Mouse (Mus musculus) kidney, embryonic 14.5 days (tissue): ENCODE data around the gene Cyfip2. TPM values are rescaled to one million over a fixed set of nuclear protein-coding genes. Genes with fewer than 3 reads are reported as not detected.

Source experiments
- ATAC-seq: fragments of 200-750 bp; cut with Nextera tagmentation; 2 replicates; pipeline ENCODE4 v1.8.0; 2017; ENCODE audit warnings: moderate number of reproducible peaks, mild to moderate bottlenecking, moderate TSS enrichment, moderate library complexity; ENCODE audit not compliant: low FRiP score, low TSS enrichment
- H3K27ac ChIP-seq: fragments of 300-500 bp; sonication (generic); 2 replicates; pipeline ENCODE4 v1.5.1; 2014; ENCODE audit warnings: low read depth, mild to moderate bottlenecking, low read length, moderate library complexity, mixed read lengths
- H3K27me3 ChIP-seq: fragments of 300-500 bp; sonication (generic); 2 replicates; pipeline ENCODE4 v1.6.1; 2014; ENCODE audit warnings: mild to moderate bottlenecking, low read length; ENCODE audit not compliant: control insufficient read depth, insufficient read depth
- H3K36me3 ChIP-seq: fragments of 300-500 bp; sonication (generic); 2 replicates; pipeline ENCODE4 v1.6.1; 2014; ENCODE audit warnings: low read length, mixed read lengths; ENCODE audit not compliant: control insufficient read depth, insufficient read depth
- H3K4me1 ChIP-seq: fragments of 300-500 bp; sonication (generic); 2 replicates; pipeline ENCODE4 v1.6.1; 2014; ENCODE audit warnings: low read length, mixed read lengths; ENCODE audit not compliant: control insufficient read depth, insufficient read depth
- H3K4me2 ChIP-seq: fragments of 300-500 bp; sonication (generic); replicated peaks from 2 replicates; pipeline ENCODE4 v1.6.1; 2014; ENCODE audit warnings: low read depth, mild to moderate bottlenecking, low read length
- H3K4me3 ChIP-seq: fragments of 300-500 bp; sonication (generic); 2 replicates; pipeline ENCODE4 v1.5.1; 2014; ENCODE audit warnings: mild to moderate bottlenecking, low read length
- H3K9ac ChIP-seq: fragments of 300-500 bp; sonication (generic); 2 replicates; pipeline ENCODE4 v1.6.1; 2014; ENCODE audit warnings: low read depth, mild to moderate bottlenecking, low read length, moderate library complexity
- H3K9me3 ChIP-seq: fragments of 300-500 bp; sonication (generic); 2 replicates; pipeline ENCODE4 v1.6.1; 2016; ENCODE audit warnings: low read length; ENCODE audit not compliant: control insufficient read depth
- WGBS: fragments of 180-500 bp; shearing (Covaris S2); extraction: QIAGEN DNeasy Blood & Tissue Kit; methylation state at CpG from one replicate; pipeline ENCODE4 v1.1.7; 2014; 5-methylcytosine and 5-hydroxymethylcytosine counted together
- polyA plus RNA-seq: library from polyadenylated mRNA; unstranded; fragments of >200 nt; fragmentation: Nextera tagmentation; extraction: Ambion mirVana; gene quantifications from 2 replicates; pipeline ENCODE4 v1.2.1, GENCODE M21; 2014

Cyfip2 gene
- polyA plus RNA-seq, 1 experiment from 2014 or later = 19.2 TPM

GRCm38 (mm10) chr11:46336020-46336419, 23.4 kb upstream of the Cyfip2 start:
- H3K27me3 ChIP-seq = no peaks in the 10 kb centered on the region
- no peaks in the 10 kb centered on the region for H3K36me3 ChIP-seq
- WGBS = 88% methylated on average over 5 of the region's 5 CpGs

DNA sequence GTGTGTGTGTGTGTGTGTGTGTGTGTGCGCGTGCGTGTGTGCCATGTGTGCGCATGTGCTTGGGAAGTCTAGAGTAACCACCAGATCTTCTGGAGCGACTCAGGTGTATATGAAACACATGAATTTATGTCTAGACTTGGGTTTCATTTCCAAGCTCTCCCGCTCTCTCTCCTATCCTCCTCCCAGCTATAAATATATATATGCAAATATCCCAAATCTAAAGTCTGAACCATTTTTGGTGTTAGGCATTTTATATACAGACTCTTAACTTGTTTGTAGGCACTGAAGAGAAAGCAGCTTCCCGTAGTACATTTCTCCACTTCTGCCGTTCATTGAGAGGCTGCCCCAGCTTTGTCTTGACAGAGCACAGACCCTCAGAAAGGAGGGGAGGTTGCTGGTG, 19.6 kb upstream of the Cyfip2 start:
- Histone ChIP-seq H3K4me2 (no peak overlapping the region), H3K4me3 (no peak overlapping the region), H3K9me3 (no peaks in the 10 kb centered on the region), H3K4me1 (no peaks in the 10 kb centered on the region), H3K27me3 (no peaks in the 10 kb centered on the region), H3K27ac (no peak overlapping the region), H3K36me3 (no peaks in the 10 kb centered on the region), H3K9ac (no peak overlapping the region)
- ATAC-seq = no peak
- WGBS = 93% methylated on average over 8 of the region's 8 CpGs

More at GRCm38 (mm10) chr11:46336020-46336419, 23.4 kb upstream of the Cyfip2 start:
- Histone ChIP-seq H3K9me3 (no peaks in the 10 kb centered on the region), H3K4me3 (no peak overlapping the region), H3K27ac (no peak overlapping the region), H3K4me1 (no peaks in the 10 kb centered on the region), H3K4me2 (no peak overlapping the region), H3K9ac (no peak overlapping the region)
- no peak for ATAC-seq

DNA sequence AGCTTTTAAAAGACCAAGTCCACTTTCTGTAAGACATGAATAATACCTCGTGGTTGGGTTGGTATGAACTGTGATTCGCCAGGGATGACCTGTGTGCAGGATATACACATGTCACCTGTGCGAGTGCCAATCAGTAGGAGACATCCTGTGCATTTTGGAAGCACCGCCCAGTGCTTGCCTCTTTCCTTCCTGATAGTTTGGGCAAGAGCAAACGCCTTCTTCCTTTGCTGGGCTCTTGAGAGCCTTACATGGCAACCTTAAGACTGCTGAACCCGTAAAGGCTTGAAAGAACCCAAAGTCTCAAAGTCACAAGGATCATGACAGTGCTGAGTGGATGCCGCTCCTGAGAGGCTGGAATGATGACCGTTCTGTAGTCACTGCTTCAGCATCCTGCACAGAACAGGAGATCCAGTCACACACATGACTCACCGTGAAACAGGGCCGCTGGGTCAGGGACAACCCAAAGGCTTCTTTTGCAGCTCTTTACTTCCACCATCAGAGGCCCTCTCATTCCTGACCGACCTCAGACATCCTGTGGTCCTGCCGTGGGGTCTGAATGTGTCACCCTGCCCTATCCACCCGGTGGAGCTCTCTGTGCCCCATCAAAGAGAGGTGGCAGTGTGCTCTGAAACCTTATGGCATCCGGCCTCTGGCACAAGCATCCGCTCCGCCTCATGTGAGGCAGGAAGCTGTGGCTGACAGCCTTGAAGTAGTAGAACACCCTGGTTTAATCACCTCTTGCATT, 13.8 kb upstream of the Cyfip2 start:
- no peaks in the 10 kb centered on the region for H3K36me3 ChIP-seq
- no peak overlapping the region for H3K4me3 ChIP-seq
- no peak for ATAC-seq
- no peaks in the 10 kb centered on the region for H3K27me3 ChIP-seq
- 88% methylated on average over 16 of the region's 16 CpGs for WGBS
- no peaks in the 10 kb centered on the region for H3K9me3 ChIP-seq
- no peak overlapping the region for H3K9ac ChIP-seq
- no peak overlapping the region for H3K27ac ChIP-seq
- H3K4me1 ChIP-seq = no peaks in the 10 kb centered on the region
- no peak overlapping the region for H3K4me2 ChIP-seq

GRCm38 (mm10) chr11:46321559-46321958, 8.9 kb upstream of the Cyfip2 start:
- Histone ChIP-seq H3K9me3 (no peaks in the 10 kb centered on the region), H3K4me3 (no peak overlapping the region), H3K36me3 (no peaks in the 10 kb centered on the region), H3K27me3 (no peaks in the 10 kb centered on the region), H3K9ac (no peak overlapping the region), H3K4me1 (no peaks in the 10 kb centered on the region), H3K4me2 (no peak overlapping the region), H3K27ac (no peak overlapping the region)
- 40% methylated on average over 7 of the region's 7 CpGs for WGBS
- 0 out of 2 replicates have a peak, but pooled peaks have one; percentile 28 for ATAC-seq

DNA sequence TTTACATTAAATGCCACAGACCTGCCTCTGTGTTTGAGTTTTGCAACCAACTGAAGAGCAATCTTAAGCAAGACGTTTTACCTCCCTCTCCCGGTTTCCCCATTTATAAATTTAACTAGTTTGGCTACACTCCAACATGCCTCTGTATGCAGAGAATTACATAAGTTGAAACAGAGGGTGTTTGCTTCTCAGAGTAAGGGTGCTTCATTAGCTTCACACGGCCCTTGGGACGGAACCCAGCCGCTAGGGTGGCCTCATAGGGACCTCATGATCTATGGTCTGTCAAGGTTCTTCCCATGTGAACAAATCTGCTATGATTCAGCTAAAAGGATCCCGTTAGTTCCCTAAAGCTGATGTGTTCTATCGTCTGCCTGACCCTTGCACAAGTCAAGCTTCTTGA, 1.9 kb upstream of the Cyfip2 start:
- Histone ChIP-seq H3K27me3 (no peaks in the 10 kb centered on the region), H3K9me3 (no peaks in the 10 kb centered on the region), H3K4me2 (no peak overlapping the region), H3K4me3 (no peak overlapping the region), H3K9ac (no peak overlapping the region), H3K36me3 (no peaks in the 10 kb centered on the region), H3K27ac (no peak overlapping the region), H3K4me1 (peaks cover 8% of the 10 kb centered on the region; the same call in 1 of the 2 replicates)
- no peak for ATAC-seq
- 52% methylated on average over 7 of the region's 7 CpGs for WGBS

DNA sequence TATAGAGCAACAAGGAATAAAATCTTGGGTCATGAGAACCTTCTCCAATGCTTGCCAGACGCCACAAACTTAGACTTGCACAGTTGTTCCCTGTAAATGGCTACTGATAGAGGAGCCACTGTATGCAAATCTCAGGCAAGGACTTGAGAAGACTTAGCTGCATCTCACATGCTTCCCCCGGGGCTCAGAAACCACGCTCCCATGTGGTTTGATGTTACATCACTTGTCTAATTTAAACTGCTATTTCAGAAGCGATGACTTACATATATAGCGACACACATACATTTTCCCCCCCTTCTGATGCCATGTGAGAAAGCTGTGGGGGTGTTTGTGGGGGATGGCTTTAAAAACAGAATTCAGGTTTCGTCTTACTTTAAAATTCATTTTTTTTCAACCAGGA, 1.2 kb upstream of the Cyfip2 start:
- Histone ChIP-seq H3K4me2 (no peak overlapping the region), H3K36me3 (no peaks in the 10 kb centered on the region), H3K9me3 (no peaks in the 10 kb centered on the region), H3K27ac (no peak overlapping the region), H3K4me3 (no peak overlapping the region), H3K4me1 (peaks cover 8% of the 10 kb centered on the region; the same call in 1 of the 2 replicates), H3K27me3 (no peaks in the 10 kb centered on the region), H3K9ac (no peak overlapping the region)
- ATAC-seq = no peak
- WGBS = 67% methylated on average over 6 of the region's 6 CpGs

DNA sequence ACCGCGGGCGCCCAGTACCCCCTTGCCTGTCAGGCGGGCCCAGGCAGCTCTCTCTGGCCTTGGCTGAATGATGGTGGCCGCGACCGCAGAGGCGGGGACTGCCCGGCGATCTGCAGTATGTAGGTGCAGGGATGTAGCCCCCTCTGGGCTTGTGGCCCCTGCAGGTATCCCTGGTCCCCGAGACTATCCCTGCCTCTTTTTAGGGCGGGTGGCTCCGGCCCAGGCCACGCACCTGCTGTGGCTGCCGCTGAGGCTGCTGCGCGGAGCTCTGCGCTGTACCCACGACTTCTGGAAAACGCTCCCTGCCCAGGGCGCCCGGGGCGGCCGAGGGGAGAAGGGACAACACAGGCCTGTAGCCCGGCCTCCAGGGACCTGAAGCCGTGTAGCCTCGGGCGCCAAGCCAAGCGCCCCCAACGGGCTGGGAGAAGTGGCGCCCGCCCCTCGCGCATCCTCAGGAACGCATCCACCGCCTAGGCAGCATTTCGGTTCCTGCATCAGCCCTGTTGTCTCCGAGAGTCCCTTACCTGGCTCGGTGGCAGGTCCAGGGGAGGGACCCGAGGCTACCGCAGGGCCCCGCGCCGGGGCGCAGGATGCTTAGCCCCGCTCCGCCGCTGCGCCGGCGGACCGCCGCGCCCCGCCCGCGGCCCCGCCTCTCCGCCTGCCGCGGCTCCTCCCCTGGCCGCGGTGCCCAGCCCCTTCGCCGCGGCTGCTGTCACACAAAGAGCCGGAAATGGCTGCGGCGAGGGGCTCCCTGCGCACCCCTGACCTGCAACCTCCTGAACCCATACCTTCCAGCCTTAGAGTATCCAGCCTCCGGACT, 746 bp downstream of the Cyfip2 start:
- Histone ChIP-seq H3K9me3 (no peaks in the 10 kb centered on the region), H3K4me1 (peaks cover 8% of the 10 kb centered on the region; the same call in 1 of the 2 replicates), H3K9ac (peak overlapping the region; percentile 70), H3K4me2 (peak overlapping the region; percentile 94), H3K27ac (peak overlapping the region; percentile 24; the same call in 1 of the 2 replicates), H3K4me3 (peak overlapping the region; percentile 72), H3K27me3 (no peaks in the 10 kb centered on the region), H3K36me3 (no peaks in the 10 kb centered on the region)
- ATAC-seq = peak; percentile 89
- 0% methylated on average over 54 of the region's 71 CpGs for WGBS

DNA sequence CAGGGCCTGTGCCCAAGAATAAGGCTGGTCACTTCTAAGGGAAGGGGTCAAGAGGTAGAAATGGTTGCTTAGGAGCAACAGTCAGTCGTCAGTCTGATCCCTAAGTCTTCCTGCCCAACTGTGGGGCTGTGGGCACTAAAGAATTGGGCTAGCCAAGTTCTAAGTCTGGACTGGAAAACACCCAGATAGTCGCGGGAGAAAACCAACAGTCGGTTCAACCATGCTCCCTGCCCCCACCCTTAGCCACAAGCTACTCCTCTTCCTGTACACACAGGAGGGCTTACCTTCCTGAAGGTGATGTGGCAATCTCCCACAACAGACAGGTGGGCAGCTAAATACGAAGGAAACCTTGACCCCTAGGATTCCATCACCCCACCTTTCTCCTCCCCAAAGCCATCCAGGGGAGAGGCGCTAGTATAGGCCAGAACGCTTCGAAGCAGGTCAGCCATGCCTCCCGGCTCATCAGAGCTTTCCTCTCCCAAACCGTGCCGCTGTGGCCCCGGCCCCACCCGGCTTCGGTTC, 1.4 kb downstream of the Cyfip2 start:
- Histone ChIP-seq H3K36me3 (no peaks in the 10 kb centered on the region), H3K27ac (no peak overlapping the region), H3K4me2 (peak overlapping the region; percentile 94), H3K9ac (peak overlapping the region; percentile 70), H3K27me3 (no peaks in the 10 kb centered on the region), H3K4me3 (peak overlapping the region; percentile 72), H3K9me3 (no peaks in the 10 kb centered on the region), H3K4me1 (peaks cover 8% of the 10 kb centered on the region; the same call in 1 of the 2 replicates)
- ATAC-seq = no peak; the same call in 1 of the 2 replicates
- 11% methylated on average over 14 of the region's 14 CpGs for WGBS
